Mouse (Mus musculus): ENCODE measurements around the gene Ankrd44. TPM values are rescaled to one million over a fixed set of nuclear protein-coding genes. Genes with fewer than 3 reads are reported as not detected.
A peak's percentile ranks its signal among the peaks of the same experiment; 100 is the strongest.

Ankrd44 gene
- polyA plus RNA-seq, 1 experiment from 2014 or later = 11.4 TPM

GRCm38 (mm10) chr1:54837721-54838485, 88.3 kb downstream of the Ankrd44 start:
- Histone ChIP-seq H3K4me3 (ENCODE audit: low read length) (no peak overlapping the region), H3K36me3 (ENCODE audit: control insufficient read depth, insufficient read depth) (no peaks in the 10 kb centered on the region), H3K9me3 (replicated peaks; ENCODE audit: control insufficient read depth, low read length) (no peaks in the 10 kb centered on the region), H3K4me2 (ENCODE audit: low read depth, low read length) (peak overlapping the region; percentile 33), H3K9ac (ENCODE audit: low read length) (no peak overlapping the region), H3K4me1 (ENCODE audit: control insufficient read depth, insufficient read depth, low read length) (peaks cover 20% of the 10 kb centered on the region), H3K27ac (ENCODE audit: low read length) (peak overlapping the region; percentile 56), H3K27me3 (ENCODE audit: control insufficient read depth, insufficient read depth, low read length) (no peaks in the 10 kb centered on the region)
- no peak for ATAC-seq (replicated peaks; ENCODE audit: extremely low read depth, insufficient read depth, low FRiP score)
- WGBS = 55% methylated on average over 17 of the region's 17 CpGs

GRCm38 (mm10) chr1:54835661-54836205, 90.5 kb downstream of the Ankrd44 start:
- no peak overlapping the region for H3K27ac ChIP-seq (ENCODE audit: low read length)
- H3K4me1 ChIP-seq (ENCODE audit: control insufficient read depth, insufficient read depth, low read length) = peaks cover 14% of the 10 kb centered on the region
- no peaks in the 10 kb centered on the region for H3K36me3 ChIP-seq (ENCODE audit: control insufficient read depth, insufficient read depth)
- no peak overlapping the region for H3K4me2 ChIP-seq (ENCODE audit: low read depth, low read length)
- no peaks in the 10 kb centered on the region for H3K27me3 ChIP-seq (ENCODE audit: control insufficient read depth, insufficient read depth, low read length)
- ATAC-seq (replicated peaks; ENCODE audit: extremely low read depth, insufficient read depth, low FRiP score) = no peak
- H3K9ac ChIP-seq (ENCODE audit: low read length) = no peak overlapping the region
- no peak overlapping the region for H3K4me3 ChIP-seq (ENCODE audit: low read length)
- no peaks in the 10 kb centered on the region for H3K9me3 ChIP-seq (replicated peaks; ENCODE audit: control insufficient read depth, low read length)
- 81% methylated on average over 6 of the region's 6 CpGs for whole genome bisulfite sequencing

GRCm38 (mm10) chr1:54833221-54833620, 93.0 kb downstream of the Ankrd44 start:
- Histone ChIP-seq H3K4me2 (ENCODE audit: low read depth, low read length) (no peak overlapping the region), H3K36me3 (ENCODE audit: control insufficient read depth, insufficient read depth) (no peaks in the 10 kb centered on the region), H3K9me3 (replicated peaks; ENCODE audit: control insufficient read depth, low read length) (no peaks in the 10 kb centered on the region), H3K9ac (ENCODE audit: low read length) (no peak overlapping the region), H3K4me1 (ENCODE audit: control insufficient read depth, insufficient read depth, low read length) (peaks cover 17% of the 10 kb centered on the region), H3K27ac (ENCODE audit: low read length) (no peak overlapping the region), H3K27me3 (ENCODE audit: control insufficient read depth, insufficient read depth, low read length) (no peaks in the 10 kb centered on the region), H3K4me3 (ENCODE audit: low read length) (no peak overlapping the region)
- 91% methylated on average over 6 of the region's 6 CpGs for WGBS
- ATAC-seq (replicated peaks; ENCODE audit: extremely low read depth, insufficient read depth, low FRiP score) = no peak

- Histone ChIP-seq H3K9me3 (replicated peaks; ENCODE audit: control insufficient read depth, low read length) (no peaks in the 10 kb centered on the region), H3K9ac (ENCODE audit: low read length) (no peak overlapping the region), H3K4me2 (ENCODE audit: low read depth, low read length) (no peak overlapping the region), H3K27ac (ENCODE audit: low read length) (no peak overlapping the region), H3K36me3 (ENCODE audit: control insufficient read depth, insufficient read depth) (no peaks in the 10 kb centered on the region), H3K27me3 (ENCODE audit: control insufficient read depth, insufficient read depth, low read length) (no peaks in the 10 kb centered on the region), H3K4me1 (ENCODE audit: control insufficient read depth, insufficient read depth, low read length) (peaks cover 15% of the 10 kb centered on the region), H3K4me3 (ENCODE audit: low read length) (no peak overlapping the region)
- WGBS = 6% methylated on average over 1 of the region's 1 CpGs
- no peak for ATAC-seq (replicated peaks; ENCODE audit: extremely low read depth, insufficient read depth, low FRiP score)
Measured at GRCm38 (mm10) chr1:54832765-54833164, 93.4 kb downstream of the Ankrd44 start.

- H3K27me3 ChIP-seq (ENCODE audit: control insufficient read depth, insufficient read depth, low read length) = no peaks in the 10 kb centered on the region
- H3K4me3 ChIP-seq (ENCODE audit: low read length) = no peak overlapping the region
- peak overlapping the region; percentile 34 for H3K27ac ChIP-seq (ENCODE audit: low read length)
- H3K9me3 ChIP-seq (replicated peaks; ENCODE audit: control insufficient read depth, low read length) = no peaks in the 10 kb centered on the region
- no peak overlapping the region for H3K4me2 ChIP-seq (ENCODE audit: low read depth, low read length)
- peak; percentile 20 for ATAC-seq (replicated peaks; ENCODE audit: extremely low read depth, insufficient read depth, low FRiP score)
- H3K4me1 ChIP-seq (ENCODE audit: control insufficient read depth, insufficient read depth, low read length) = peaks cover 29% of the 10 kb centered on the region
- H3K36me3 ChIP-seq (ENCODE audit: control insufficient read depth, insufficient read depth) = no peaks in the 10 kb centered on the region
- 0 out of 2 replicates have a peak overlapping the region, but pooled peaks have one; percentile 5 for H3K9ac ChIP-seq (ENCODE audit: low read length)
- 24% methylated on average over 6 of the region's 6 CpGs for WGBS
Measured at GRCm38 (mm10) chr1:54830223-54830622, 96.0 kb downstream of the Ankrd44 start.

GRCm38 (mm10) chr1:54829681-54830213, 96.4 kb downstream of the Ankrd44 start:
- Histone ChIP-seq H3K4me3 (ENCODE audit: low read length) (no peak overlapping the region), H3K9me3 (replicated peaks; ENCODE audit: control insufficient read depth, low read length) (no peaks in the 10 kb centered on the region), H3K27me3 (ENCODE audit: control insufficient read depth, insufficient read depth, low read length) (no peaks in the 10 kb centered on the region), H3K4me2 (ENCODE audit: low read depth, low read length) (no peak overlapping the region), H3K9ac (ENCODE audit: low read length) (no peak overlapping the region), H3K4me1 (ENCODE audit: control insufficient read depth, insufficient read depth, low read length) (peaks cover 29% of the 10 kb centered on the region), H3K27ac (ENCODE audit: low read length) (peak overlapping the region; percentile 34; the same call in 1 of the 2 replicates), H3K36me3 (ENCODE audit: control insufficient read depth, insufficient read depth) (no peaks in the 10 kb centered on the region)
- ATAC-seq (replicated peaks; ENCODE audit: extremely low read depth, insufficient read depth, low FRiP score) = no peak
- 34% methylated on average over 5 of the region's 5 CpGs for WGBS

GRCm38 (mm10) chr1:54827827-54828226, 98.4 kb downstream of the Ankrd44 start:
- Histone ChIP-seq H3K4me3 (ENCODE audit: low read length) (no peak overlapping the region), H3K9ac (ENCODE audit: low read length) (no peak overlapping the region; the same call in 1 of the 2 replicates), H3K27me3 (ENCODE audit: control insufficient read depth, insufficient read depth, low read length) (no peaks in the 10 kb centered on the region), H3K4me2 (ENCODE audit: low read depth, low read length) (no peak overlapping the region), H3K27ac (ENCODE audit: low read length) (no peak overlapping the region), H3K4me1 (ENCODE audit: control insufficient read depth, insufficient read depth, low read length) (peaks cover 29% of the 10 kb centered on the region), H3K36me3 (ENCODE audit: control insufficient read depth, insufficient read depth) (no peaks in the 10 kb centered on the region), H3K9me3 (replicated peaks; ENCODE audit: control insufficient read depth, low read length) (no peaks in the 10 kb centered on the region)
- WGBS = 64% methylated on average over 8 of the region's 8 CpGs
- ATAC-seq (replicated peaks; ENCODE audit: extremely low read depth, insufficient read depth, low FRiP score) = no peak

- Histone ChIP-seq H3K4me2 (ENCODE audit: low read depth, low read length) (no peak overlapping the region), H3K27ac (ENCODE audit: low read length) (peak overlapping the region; percentile 37; the same call in 1 of the 2 replicates), H3K9me3 (replicated peaks; ENCODE audit: control insufficient read depth, low read length) (no peaks in the 10 kb centered on the region), H3K4me1 (ENCODE audit: control insufficient read depth, insufficient read depth, low read length) (peaks cover 29% of the 10 kb centered on the region), H3K27me3 (ENCODE audit: control insufficient read depth, insufficient read depth, low read length) (no peaks in the 10 kb centered on the region), H3K36me3 (ENCODE audit: control insufficient read depth, insufficient read depth) (no peaks in the 10 kb centered on the region), H3K9ac (ENCODE audit: low read length) (no peak overlapping the region; the same call in 1 of the 2 replicates), H3K4me3 (ENCODE audit: low read length) (no peak overlapping the region)
- ATAC-seq (replicated peaks; ENCODE audit: extremely low read depth, insufficient read depth, low FRiP score) = no peak
- 56% methylated on average over 3 of the region's 3 CpGs for WGBS
Measured at GRCm38 (mm10) chr1:54827351-54827750, 98.8 kb downstream of the Ankrd44 start.

GRCm38 (mm10) chr1:54826426-54826986, 99.7 kb downstream of the Ankrd44 start:
- Histone ChIP-seq H3K27ac (ENCODE audit: low read length) (peak overlapping the region; percentile 78), H3K36me3 (ENCODE audit: control insufficient read depth, insufficient read depth) (no peaks in the 10 kb centered on the region), H3K27me3 (ENCODE audit: control insufficient read depth, insufficient read depth, low read length) (no peaks in the 10 kb centered on the region), H3K4me1 (ENCODE audit: control insufficient read depth, insufficient read depth, low read length) (peaks cover 29% of the 10 kb centered on the region), H3K4me3 (ENCODE audit: low read length) (no peak overlapping the region), H3K9ac (ENCODE audit: low read length) (no peak overlapping the region), H3K4me2 (ENCODE audit: low read depth, low read length) (no peak overlapping the region), H3K9me3 (replicated peaks; ENCODE audit: control insufficient read depth, low read length) (no peaks in the 10 kb centered on the region)
- ATAC-seq (replicated peaks; ENCODE audit: extremely low read depth, insufficient read depth, low FRiP score) = peak; percentile 87
- 22% methylated on average over 4 of the region's 4 CpGs for WGBS

All from heart, embryonic 16.5 days (tissue).